Mouse (Mus musculus) layer of hippocampus, postnatal 10 days (tissue): ENCODE data around the gene Csrnp1. TPM values are rescaled to one million over a fixed set of nuclear protein-coding genes. Genes with fewer than 3 reads are reported as not detected.

ENCODE experiments used
- DNase-seq, 2 experiments: peaks; one replicate each; pipeline ENCODE4 v3.0.0; 2021; ENCODE audit warnings: low spot score in 2 of 2
- total RNA-seq, 2 experiments: library from RNA; stranded (reverse); gene quantifications; 2 replicates each; pipeline ENCODE4 v1.2.3; 2021

Csrnp1 gene
- total RNA-seq, 2 experiments from 2014 or later, result 9.9 to 10.4 TPM

DNA sequence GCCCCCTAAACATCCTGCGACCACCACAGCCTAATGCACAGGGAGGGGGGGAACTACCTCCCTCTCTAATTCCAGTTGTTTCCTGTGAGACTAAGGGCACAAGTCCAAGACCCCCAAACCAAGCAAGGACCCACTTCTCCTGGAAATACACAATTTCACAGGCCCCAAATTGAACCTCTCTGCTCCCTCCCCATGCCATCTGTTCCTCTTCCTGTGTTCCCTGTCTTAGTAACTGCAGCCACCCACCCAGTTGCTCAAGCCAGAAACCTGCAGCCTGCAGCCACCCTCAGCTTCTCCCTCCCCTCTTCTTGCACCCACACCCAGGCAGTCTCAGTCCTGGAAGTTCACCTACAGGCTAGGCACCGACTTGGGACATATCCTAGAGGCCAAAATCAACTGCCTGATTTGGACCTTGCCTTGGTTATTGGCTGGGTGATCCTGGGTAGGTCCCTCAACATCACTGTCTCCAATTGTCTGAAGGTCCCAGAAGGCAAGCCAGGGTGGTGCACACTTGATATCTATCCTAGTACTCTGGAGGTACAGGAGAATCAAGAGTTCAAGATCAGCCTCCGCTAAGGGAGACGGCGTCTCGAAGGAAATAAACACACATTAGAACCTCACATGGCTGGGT lies 5.5 kb downstream of the Csrnp1 start:
- DNase-seq, result peak in 1 of 2 experiments; percentile 35

DNA sequence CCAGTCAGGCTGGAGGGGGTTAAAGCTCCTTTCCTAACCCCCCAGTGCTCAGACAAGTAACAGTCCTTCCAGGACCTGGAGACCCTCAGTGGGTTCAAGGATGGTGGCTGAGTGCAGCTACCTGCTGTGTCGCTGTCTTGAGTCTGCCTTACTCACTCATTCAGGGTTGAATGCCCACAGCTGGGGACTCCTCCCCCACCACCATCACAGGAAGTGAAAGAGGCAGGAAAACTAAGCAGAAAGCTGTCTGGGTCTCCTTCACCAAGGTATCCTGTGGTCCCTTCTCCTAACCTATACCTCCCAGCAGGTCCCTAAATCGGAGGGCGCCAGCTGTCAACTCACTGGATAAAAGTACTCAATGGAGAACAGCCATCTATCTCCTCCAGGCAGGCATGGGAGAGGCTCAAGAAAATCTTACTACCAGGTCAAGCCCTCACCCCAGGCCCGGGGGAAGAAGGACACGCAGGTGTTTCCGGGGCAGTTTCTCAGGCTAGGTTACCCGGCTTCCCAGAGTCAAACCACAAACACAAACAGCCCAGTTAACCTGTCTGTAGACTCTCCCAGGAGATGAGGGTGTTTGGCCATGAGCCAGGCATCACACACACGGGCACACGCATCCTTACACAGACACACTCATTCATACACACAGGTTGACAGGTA lies 6.2 kb downstream of the Csrnp1 start:
- DNase-seq, result peak in 1 of 2 experiments; percentile 19

DNA sequence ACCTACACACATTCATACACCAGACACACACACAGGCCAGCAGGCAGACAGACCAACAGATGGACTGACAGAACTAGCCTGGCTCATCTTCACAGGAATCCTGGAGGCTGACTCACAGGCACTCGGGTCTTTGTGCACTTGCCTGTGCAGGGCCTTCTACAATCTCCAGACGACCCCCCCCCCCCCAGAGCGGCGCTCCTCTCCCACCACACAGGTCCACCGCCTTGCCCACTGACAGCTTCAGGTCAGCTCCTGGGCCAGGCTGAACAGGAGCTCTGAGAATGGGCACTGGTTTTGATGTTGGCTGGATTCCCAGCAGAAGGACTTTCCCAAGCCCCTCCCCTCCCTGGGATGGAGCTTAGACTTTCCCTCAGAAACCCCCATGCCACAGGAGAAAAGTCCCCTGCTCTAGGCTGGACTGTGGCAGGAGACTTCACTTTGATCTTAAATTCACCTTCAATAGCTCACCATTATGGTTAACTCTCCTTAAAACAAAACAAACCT lies 6.8 kb downstream of the Csrnp1 start:
- peak in 1 of 2 experiments; percentile 48 for DNase-seq

DNA sequence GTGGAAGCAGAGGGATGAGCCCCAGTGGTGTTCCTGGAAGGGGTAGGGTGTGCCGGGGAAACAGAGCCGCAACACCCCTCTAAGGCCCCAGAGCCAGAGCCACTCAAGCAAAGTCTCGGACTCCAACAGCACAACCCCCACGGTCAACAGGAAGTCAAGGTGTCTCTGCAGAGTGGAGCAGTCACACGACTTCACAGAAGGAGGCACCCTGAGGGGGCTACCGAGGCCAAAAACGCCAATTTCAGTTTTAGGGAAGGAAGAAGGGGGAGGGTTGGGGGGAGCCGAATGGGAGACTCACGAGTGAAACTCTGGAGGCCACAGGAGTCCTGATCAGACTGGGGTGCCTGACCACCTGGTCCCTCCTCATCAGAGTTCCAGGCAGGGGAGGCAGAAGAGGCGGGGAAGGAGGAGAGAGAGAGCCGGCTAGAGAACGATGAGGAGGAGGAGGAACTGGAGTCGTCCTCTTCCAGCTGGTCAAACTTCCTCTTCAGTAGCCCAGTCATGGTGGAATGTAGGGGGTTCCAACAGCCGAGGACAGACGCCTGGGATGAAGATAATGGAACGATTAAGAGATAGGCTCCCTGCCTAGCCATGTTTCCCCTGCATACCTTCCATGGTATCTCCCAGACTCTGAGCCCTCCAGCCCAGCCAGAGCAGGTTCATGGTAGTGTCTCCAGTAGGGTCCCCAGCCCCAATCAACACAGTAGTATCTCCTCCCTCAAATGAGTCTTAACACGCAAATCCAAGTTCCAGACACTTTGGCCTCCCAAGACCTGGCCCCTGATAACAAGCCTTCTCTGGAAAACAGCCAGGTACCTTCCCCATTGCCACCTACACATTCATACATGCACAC lies 7.5 kb downstream of the Csrnp1 start:
- DNase-seq, result no peak

DNA sequence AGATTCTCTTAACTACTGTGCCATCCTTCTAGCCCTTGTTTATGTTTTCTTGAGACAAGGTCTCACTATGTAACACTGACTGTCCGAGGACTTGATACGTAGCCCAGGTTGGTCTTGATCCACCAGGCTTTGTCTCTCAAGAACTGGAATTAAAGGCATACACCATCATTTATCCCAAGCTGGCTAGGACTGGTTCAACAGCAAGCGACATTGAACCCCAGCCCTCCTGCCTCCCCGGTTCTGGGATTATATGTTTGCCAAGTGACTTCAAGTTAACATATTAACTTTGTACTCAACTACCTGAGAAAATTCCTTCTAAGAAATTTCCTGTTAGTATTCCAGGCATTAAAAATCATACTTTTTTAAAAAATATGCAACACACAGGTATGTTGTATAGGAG lies 9.2 kb downstream of the Csrnp1 start:
- DNase-seq, result no peak

DNA sequence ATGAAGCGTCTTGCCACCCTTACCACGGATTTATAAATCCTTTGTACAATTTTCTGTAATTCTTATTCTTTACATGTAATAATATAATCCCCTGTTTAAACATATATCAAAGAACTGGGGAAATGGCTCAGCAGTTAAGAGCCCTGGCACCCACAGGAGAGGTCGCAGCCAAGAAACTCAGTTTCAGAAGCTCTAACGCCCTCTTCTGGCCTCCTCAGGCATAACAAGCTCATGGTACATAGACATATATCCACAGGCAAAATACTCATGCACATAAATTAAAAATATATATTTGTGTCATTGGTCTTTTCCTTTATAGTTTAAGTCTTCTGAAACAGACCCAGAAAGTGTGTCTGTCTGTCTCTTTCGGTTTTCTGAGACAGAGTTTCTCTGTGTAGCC lies 9.8 kb downstream of the Csrnp1 start:
- DNase-seq, result peak in 1 of 2 experiments; percentile 13

DNA sequence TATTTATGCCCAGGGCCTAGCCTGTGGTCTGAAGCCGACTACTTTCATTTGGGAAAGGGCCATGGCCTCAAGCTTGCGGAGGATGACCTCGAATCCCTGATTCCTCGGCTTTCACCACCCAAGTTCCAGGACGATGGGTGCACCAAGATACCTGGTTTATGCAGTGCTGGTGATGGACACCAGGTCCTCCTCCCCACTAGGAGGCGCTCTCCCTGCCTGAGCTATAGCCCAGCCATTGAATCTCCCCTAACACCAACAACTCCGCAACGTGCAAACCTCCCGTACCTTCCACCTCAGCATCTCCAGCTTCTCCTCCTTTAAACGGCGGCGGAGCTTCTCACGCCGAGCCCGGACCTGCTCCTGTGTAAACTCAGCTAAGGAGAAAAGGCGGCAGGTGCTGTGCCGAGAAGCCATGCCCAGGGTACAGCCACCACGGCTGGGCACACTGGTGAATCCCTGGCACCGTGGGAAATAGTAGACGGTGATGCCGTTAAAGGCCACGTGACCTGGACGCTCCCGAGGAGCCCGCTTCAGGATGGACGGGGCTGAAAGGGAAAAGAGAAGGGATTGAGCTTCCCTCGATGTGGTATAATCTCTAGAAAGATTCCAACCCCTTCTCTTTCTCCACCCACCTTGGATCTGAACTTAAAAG lies 10.5 kb downstream of the Csrnp1 start:
- DNase-seq, result peak; percentile 30 to 33

DNA sequence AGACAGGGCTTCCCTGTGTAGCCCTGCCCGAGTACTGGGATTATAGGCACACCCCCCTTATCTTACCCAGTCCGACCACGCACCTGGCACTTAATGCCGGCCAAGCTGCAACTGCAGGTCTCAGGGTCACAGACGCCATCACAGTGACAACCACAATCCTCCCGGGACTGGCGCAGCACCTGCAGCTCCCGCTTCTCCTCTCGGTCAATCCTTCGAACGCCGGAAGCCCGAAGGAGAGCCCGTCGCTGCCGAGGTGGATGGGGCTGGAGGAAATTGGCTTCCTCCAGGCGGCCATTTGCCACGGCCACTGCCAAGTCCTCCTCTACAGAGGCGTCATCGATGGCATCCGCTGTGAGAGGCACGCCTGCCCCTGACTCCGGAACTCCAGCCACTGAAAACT lies 11.2 kb downstream of the Csrnp1 start:
- peak in 1 of 2 experiments; percentile 15 for DNase-seq

DNA sequence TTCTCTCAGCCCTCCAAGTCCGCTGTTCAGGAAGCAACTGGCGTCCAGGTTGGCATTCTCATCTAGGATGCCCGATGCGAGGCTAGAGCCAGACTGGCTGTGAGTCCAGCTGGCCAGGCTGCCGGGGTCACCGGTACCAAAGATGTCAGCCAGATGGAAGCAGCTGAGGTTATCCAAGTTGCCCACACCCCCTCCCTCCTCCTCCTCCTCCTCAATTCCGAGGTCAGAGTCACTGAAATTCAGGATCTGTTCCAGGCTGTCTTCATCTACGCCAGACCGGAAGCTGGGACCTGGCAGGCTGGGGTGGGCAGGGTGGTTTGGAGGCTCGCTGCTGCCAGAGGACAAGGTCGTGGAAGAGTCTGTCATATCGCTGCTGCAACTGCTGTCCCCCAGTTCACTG lies 11.9 kb downstream of the Csrnp1 start:
- peak; percentile 22 to 51 for DNase-seq

DNA sequence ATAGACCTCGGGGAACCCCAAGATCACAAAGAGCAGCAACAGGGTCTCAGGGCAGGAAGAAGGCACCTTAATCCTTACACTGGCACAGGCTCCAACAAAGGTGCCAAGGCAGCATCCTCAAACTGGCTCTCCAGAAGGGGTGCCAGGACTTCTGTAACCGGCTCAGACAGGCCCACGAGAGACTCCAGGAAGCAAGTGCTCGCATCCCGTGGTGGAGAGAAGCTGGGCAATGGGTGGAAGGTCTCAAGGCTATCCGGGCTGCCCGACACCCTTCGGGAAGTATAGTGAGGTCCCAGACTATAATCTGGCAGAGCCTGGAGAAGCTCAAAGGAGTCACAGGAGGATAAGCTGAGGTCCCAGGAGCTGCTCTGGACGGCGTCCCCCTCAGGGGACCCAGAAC lies 12.3 kb downstream of the Csrnp1 start:
- peak in 1 of 2 experiments; percentile 20 for DNase-seq

DNA sequence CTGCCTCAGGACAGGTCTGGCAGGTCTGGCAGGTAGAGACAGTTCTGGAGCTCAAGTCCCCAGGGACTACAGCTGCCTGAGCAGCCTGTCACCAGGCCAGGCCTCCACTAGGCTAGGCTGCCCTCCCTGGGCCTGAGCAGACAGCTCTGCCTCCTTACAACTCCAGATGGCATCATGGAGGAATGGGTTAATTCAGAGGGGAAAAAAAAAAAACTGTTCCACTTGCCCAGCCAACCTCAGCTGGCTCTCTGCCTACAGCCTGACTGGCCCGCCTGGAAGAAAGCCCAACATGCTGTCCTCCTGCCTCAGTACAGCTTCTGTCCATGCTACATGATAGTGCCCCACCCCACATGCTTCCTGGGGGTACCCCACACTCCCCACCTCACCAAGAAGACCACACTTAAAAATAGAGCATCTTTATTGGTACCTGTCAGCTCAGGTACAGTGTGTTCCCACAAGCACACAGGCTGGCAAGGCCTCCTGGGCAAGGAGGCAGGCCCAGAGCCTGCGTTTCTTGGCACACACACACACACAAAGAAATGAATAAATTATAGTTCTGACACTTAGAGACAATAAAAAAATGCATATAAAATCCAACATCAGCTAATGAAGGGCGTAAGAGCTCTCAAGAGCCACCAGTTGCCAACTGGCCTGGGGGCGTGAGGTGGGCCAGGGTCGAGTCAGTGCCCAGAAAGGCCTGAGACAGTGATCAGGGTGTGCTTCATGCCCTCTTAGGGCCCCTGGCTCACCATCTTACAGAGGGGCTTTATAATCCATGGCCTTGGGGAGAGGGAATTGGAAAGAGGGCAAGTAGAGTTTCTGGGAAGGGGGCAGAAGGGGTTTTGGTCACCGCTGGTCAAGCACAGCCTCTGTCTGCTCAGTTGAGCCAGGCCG lies 13.4 kb downstream of the Csrnp1 start:
- peak; percentile 79 for DNase-seq

DNA sequence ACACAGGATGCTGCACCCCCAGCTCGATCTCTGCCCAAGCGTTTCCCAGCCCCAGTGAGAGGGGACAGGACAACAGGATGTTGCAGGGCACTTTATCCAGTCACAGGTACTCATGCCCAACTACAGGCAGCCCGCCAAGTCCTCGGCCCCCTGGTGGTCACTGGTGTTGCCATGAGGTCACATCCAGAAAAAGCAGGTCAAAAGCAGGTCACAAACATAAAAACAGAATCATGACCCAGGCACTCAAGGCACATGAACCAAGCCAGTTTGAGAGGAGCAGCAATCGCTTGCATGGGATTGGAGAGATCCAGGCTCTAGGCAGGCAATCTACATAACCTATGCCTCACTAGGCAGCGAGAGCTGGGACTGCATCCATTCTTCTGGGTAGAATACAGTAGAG lies 14.2 kb downstream of the Csrnp1 start:
- peak; percentile 57 to 59 for DNase-seq

DNA sequence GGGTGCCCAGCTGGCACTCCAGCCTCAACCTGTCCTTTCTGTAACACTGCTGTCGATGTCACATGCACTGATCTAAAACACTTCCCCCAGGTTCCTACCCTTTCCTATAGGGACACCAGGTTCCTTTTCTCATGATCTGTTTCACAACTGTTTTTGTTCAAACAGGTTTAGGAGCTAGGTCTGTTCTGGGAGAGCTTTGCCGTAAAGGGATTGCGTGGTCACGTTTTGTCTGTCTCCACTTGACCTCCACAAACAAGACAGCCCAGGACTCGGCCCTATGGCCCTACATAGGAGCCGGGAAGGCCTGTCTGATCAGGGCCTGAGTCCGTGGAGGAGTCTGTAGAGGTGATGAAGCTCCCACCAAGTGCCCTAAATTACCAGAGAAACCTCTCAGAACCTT lies 14.6 kb downstream of the Csrnp1 start:
- no peak for DNase-seq

DNA sequence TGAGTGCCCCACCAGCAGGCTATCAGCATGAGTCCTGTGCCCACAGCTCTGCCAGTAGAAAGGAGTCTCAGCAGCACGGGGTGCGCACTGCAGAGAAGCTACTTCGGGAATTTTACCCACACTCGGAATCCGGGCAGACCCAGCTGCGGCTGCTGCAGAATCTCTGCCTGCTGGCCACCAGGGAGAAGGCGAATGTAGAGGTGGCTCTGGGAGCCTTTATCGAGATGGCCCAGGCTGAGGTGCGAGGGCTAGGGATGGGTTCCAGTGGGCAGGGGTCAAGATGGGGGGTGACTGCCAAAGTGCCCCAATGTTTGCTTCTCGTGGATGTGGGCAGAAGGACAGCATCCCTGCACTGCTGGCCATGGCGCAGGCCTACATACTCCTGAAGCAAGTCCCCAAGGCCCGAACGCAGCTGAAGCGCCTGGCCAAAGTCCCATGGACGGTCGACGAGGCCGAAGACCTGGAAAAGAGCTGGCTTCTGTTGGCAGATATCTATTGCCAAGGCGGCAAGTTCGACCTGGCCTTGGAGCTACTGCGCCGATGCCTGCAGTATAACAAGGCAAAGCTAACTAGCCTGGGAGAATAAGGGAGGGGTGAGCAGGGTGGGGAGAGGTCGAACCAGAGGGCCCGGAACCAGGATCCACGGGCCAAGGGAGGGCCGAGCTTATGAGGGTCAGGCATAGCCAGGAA lies 18.1 kb downstream of the Csrnp1 start:
- no peak for DNase-seq

DNA sequence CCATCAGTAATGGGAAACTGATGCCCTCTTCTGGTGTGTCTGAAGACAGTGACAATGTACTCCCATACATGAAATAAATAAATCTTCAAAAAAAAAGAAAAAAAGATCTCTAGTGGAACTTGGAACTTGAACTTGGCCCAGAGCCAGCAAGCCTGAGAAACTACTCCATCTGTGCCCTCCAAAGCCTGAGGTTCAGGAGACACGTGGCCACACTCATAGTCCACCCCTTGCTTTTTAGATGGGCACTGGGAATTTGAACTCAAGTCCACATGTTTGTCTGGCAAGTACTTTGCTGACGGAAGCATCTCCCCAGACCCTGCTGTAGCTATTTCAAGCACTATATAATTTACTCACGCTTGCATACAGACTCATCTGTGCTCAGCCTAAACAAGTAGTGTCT lies 19.3 kb downstream of the Csrnp1 start:
- DNase-seq, result no peak

DNA sequence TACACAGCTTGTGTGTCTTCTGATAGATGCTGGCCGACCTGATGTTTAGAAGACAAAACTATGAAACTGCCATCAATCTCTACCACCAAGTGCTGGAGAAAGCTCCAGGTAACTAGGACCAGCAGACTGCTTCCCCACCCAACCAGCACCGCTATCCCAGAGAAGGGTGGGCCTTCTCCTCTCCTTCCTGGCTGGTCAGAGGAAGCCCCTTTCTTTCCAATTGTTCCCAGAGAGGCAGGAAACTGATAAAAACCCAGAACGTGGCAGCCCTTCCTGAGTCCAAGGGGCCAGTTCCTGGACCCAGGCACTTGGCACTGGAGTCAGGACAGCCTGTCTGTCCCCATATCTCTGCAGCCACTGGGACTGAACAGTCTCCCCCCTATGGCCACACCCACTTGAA lies 20.3 kb downstream of the Csrnp1 start:
- no peak for DNase-seq

DNA sequence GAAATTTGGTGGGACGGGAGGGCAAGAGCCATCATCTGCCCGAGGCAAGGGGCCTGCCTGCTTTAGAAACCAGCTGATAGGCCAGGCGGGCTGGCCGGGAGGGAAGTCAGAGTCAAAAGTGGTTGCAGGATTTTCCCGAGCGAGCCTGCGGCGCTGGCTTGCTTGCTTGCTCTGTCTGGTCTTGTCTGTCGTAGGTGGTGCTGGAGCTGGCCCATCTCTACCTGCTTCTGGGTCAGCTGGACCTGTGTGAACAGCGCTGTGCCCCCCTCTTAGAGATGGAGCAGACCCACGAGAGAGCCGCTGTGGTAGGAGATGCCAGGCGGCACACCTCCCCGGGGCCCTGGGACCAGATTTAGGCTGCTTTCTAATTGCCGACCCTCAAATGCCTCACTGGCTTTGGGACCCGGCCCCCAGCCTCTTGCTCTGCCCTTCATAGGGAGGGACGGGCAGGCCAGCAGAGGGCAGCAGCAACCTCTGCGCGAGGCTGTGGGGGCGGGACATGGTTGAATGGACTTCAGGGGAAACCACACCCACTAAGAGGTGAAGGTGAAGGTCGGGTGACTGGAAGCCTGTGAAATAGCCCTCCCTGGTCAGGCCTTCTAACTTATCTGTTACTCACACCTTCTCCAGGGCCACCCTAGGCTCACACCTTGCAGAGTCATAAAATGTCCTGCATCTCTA lies 21.3 kb downstream of the Csrnp1 start:
- DNase-seq, result peak; percentile 60

DNA sequence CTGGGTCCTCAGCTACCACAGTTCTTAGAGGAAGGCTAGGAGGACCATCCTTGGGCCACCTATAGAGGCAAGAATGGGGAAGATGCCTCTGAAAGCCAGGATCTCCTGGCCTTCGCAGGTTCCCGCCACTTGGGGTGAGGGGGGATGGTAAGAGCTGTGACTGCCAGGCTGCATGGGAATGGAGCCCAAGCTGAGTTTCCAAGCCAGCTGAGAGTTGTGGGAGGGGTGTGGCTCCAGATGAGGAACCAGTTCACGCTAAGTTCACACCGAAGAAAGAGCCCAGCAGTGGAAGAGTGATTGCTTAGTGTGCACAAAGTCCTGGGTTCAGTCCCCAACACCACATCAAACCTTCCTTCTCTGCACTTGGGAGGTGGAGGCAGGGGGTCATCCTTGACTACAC lies 22.2 kb downstream of the Csrnp1 start:
- no peak for DNase-seq

DNA sequence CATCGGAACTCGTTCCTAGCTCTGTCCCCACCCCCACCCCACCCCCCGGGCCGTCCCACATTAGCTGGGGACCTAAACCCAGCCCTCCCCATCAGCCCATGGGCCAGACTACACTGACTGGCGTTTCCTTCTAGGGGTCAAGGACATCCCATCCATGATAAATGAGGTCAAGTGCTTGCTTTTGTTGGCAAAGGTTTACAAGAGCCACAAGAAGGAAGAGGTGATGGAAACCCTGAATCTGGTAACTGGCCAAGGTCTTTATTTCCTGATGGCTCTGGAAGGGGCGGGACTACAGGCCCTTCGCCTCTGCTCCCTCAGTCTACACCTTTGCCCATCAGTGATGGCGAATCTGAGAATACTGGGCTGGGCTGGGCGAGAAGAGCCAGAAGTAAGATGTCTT lies 25.6 kb downstream of the Csrnp1 start:
- no peak for DNase-seq
